19 mouse cellular contexts compared by ENCODE assay signal in the genomic region with DNA sequence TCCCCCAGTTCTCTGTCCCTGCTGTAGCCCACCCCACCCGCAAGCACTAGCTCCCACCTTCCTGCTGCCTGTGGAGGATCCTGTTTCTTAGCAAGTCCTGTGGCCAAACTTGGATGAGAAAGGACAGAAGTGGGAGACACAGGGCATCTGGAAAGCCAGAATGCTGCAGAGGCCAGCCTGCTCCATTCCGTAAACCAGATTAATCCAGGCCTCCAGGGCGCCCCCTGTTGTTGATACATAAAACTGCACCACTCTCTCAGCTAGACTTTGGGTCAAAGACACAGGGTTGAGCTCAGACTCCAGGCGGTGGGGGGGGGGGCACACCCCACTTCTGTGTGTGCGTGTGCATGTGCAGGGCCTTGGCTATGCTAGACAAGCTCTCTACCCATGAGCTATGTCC. TPM values are rescaled to one million over a fixed set of nuclear protein-coding genes. Genes with fewer than 3 reads are reported as not detected.
A peak's percentile ranks its signal among the peaks of the same experiment; 100 is the strongest.
DNase-seq lines count a peak whose midpoint lies in the region; ATAC-seq and TF ChIP-seq lines count a peak whose summit lies in the region.
"Had no signal": no experiment of that assay in that cellular context is flagged by ENCODE, and none has a peak within 500 bp of the region (broad histone marks: within the 10 kb centered on the region; RNA-seq: fewer than 3 reads in every experiment).

No protein-coding gene starts in this region.

- no peaks in the 10 kb centered on the region for H3K27me3 ChIP-seq in liver, embryonic 14.5 days (ENCODE audit: control insufficient read depth, insufficient read depth, low read length)
- H3K27me3 ChIP-seq in liver, embryonic 11.5 days (replicated peaks; ENCODE audit: control insufficient read depth, insufficient read depth, low read length): no peaks in the 10 kb centered on the region
- peaks cover 33% of the 10 kb centered on the region for H3K27me3 ChIP-seq in E14TG2a.4 (ENCODE audit: insufficient read depth, low read length)
- H3K27me3 ChIP-seq: heart, embryonic 13.5 days; intestine, embryonic 15.5 days; limb, embryonic 15.5 days had no signal

- H3K27ac ChIP-seq in liver, embryonic 14.5 days: no peak overlapping the region
- no peak overlapping the region for H3K27ac ChIP-seq in liver, embryonic 11.5 days (ENCODE audit: low read depth, low read length)
- H3K27ac ChIP-seq: embryonic facial prominence, embryonic 10.5 days; heart, embryonic 13.5 days; intestine, embryonic 15.5 days; limb, embryonic 15.5 days had no signal

- no peak for TF ChIP-seq EP300 in liver, embryonic 14.5 days (IDR thresholded peaks at IDR 0.05; ENCODE audit: low read depth)

- H3K4me1 ChIP-seq in liver, embryonic 14.5 days (replicated peaks; ENCODE audit: control insufficient read depth in 2 of 2, insufficient read depth in 2 of 2, low read length in 1 of 2): peaks cover 0 to 3% of the 10 kb centered on the region in 2 experiments; a peak in 1 of 4 replicates
- peaks cover 4% of the 10 kb centered on the region; the same call in 1 of the 2 replicates for H3K4me1 ChIP-seq in liver, embryonic 11.5 days (replicated peaks; ENCODE audit: control insufficient read depth, insufficient read depth, low read length)
- H3K4me1 ChIP-seq in E14TG2a.4 (replicated peaks; ENCODE audit: low read depth, low read length): peaks cover 49% of the 10 kb centered on the region
- H3K4me1 ChIP-seq: intestine, embryonic 15.5 days; limb, embryonic 15.5 days had no signal

- no peak for DNase-seq in liver, embryonic 14.5 days (ENCODE audit: low read depth in 3 of 3, low spot score in 3 of 3)
- DNase-seq in liver, embryonic 11.5 days (ENCODE audit: low spot score): no peak
- peak; percentile 50 to 59 for DNase-seq in B cell, adult 2 months
- peak; percentile 58 for DNase-seq in induced T-regulatory cell, adult 2 months (ENCODE audit: low read depth)
- no peak for DNase-seq in gastrocnemius, postnatal 10 days
- DNase-seq: adrenal gland, postnatal 36 days; cerebellum, postnatal 25 days; forebrain, postnatal 0 days; gastrocnemius, postnatal 36 days; layer of hippocampus, adult 9-11 months; lung, postnatal 14 days had no signal

- ATAC-seq in liver, embryonic 14.5 days (ENCODE audit: insufficient read depth): no peak
- ATAC-seq in liver, embryonic 11.5 days (replicated peaks; ENCODE audit: low FRiP score): no peak
- no peak for ATAC-seq in frontal cortex, adult (ENCODE audit: low TSS enrichment)
- ATAC-seq: forebrain, postnatal 0 days; intestine, embryonic 15.5 days had no signal

- no peak overlapping the region for H3K4me3 ChIP-seq in liver, embryonic 14.5 days (ENCODE audit: insufficient read depth in 1 of 2, low read depth in 2 of 2, low read length in 2 of 2)
- no peak overlapping the region for H3K4me3 ChIP-seq in liver, embryonic 11.5 days (ENCODE audit: low read depth, low read length)
- no peak overlapping the region for H3K4me3 ChIP-seq in E14TG2a.4 (replicated peaks; ENCODE audit: low read length)
- H3K4me3 ChIP-seq: embryonic facial prominence, embryonic 10.5 days; erythroblast, embryonic 14.5 days; heart, embryonic 13.5 days; intestine, embryonic 15.5 days; limb, embryonic 15.5 days had no signal

- TF ChIP-seq CTCF in liver, embryonic 14.5 days (IDR thresholded peaks at IDR 0.05; ENCODE audit: low read depth): peak; percentile 57
- TF ChIP-seq CTCF in E14TG2a.4 (conservative IDR thresholded peaks at IDR 0.05; ENCODE audit: low read length): peak; percentile 88

- no peaks in the 10 kb centered on the region for H3K36me3 ChIP-seq in liver, embryonic 14.5 days (replicated peaks; ENCODE audit: control insufficient read depth, insufficient read depth, low read depth)
- H3K36me3 ChIP-seq in liver, embryonic 11.5 days (ENCODE audit: control insufficient read depth, insufficient read depth, low read length): no peaks in the 10 kb centered on the region
- H3K36me3 ChIP-seq in E14TG2a.4 (ENCODE audit: insufficient read depth, low read length): no peaks in the 10 kb centered on the region
- H3K36me3 ChIP-seq: embryonic facial prominence, embryonic 10.5 days; heart, embryonic 13.5 days; intestine, embryonic 15.5 days; limb, embryonic 15.5 days had no signal

- 57% methylated on average over 5 of the region's 5 CpGs for WGBS in liver, embryonic 14.5 days (ENCODE audit: insufficient replicate concordance)
- 61% methylated on average over 5 of the region's 5 CpGs for WGBS in liver, embryonic 11.5 days

- H3K4me2 ChIP-seq in liver, embryonic 14.5 days (ENCODE audit: low read depth): no peak overlapping the region
- no peak overlapping the region for H3K4me2 ChIP-seq in liver, embryonic 11.5 days
- H3K4me2 ChIP-seq: heart, embryonic 13.5 days; intestine, embryonic 15.5 days; limb, embryonic 15.5 days had no signal

- no peaks in the 10 kb centered on the region for H3K9me3 ChIP-seq in liver, embryonic 14.5 days (ENCODE audit: control insufficient read depth, low read length)
- no peaks in the 10 kb centered on the region for H3K9me3 ChIP-seq in liver, embryonic 11.5 days (ENCODE audit: control insufficient read depth, low read length)
- H3K9me3 ChIP-seq in E14TG2a.4 (ENCODE audit: low read length): no peaks in the 10 kb centered on the region
- H3K9me3 ChIP-seq: embryonic facial prominence, embryonic 10.5 days; heart, embryonic 13.5 days; intestine, embryonic 15.5 days; limb, embryonic 15.5 days had no signal

- H3K9ac ChIP-seq in liver, embryonic 14.5 days (replicated peaks): no peak overlapping the region
- no peak overlapping the region for H3K9ac ChIP-seq in liver, embryonic 11.5 days (ENCODE audit: low read depth, low read length)
- H3K9ac ChIP-seq: forebrain, postnatal 0 days; heart, embryonic 13.5 days; intestine, embryonic 15.5 days; limb, embryonic 15.5 days had no signal

RNA-seq across cellular contexts. Expression of a gene that starts 1.4 kb away (rescaled TPM):
- 6.4 and 7.6 TPM in 2 replicates for polyA plus RNA-seq in liver, embryonic 14.5 days (2012; rRNA removed)
- 4.3 and 4.9 TPM in 2 replicates for polyA plus RNA-seq in liver, embryonic 14.5 days (2014; fragmentation: Nextera tagmentation; extraction: Ambion mirVana)
- 7.8 and 9.5 TPM in 2 replicates for polyA plus RNA-seq in liver, embryonic 11.5 days (2014; fragmentation: Nextera tagmentation; extraction: Ambion mirVana)
- 1 to 10 TPM; 3.1 to 7.7 TPM for total RNA-seq in gastrocnemius, postnatal 10 days (2021)

RNA-seq across cellular contexts. Expression of a gene that starts 22.9 kb away (rescaled TPM):
- 57.5 and 69.6 TPM in 2 replicates for polyA plus RNA-seq in liver, embryonic 14.5 days (2012; rRNA removed)
- polyA plus RNA-seq in liver, embryonic 14.5 days (2014; fragmentation: Nextera tagmentation; extraction: Ambion mirVana): 108 and 117 TPM in 2 replicates
- 124 and 126 TPM in 2 replicates for polyA plus RNA-seq in liver, embryonic 11.5 days (2014; fragmentation: Nextera tagmentation; extraction: Ambion mirVana)
- 10 to 100 TPM in 1 of 2 experiments, 1 to 10 TPM in 1; 1.7 to 12.4 TPM for total RNA-seq in gastrocnemius, postnatal 10 days (2021)

RNA-seq across cellular contexts. Expression of a gene that starts 51.0 kb away (rescaled TPM):
- 0.01 and 0.02 TPM in 2 replicates for polyA plus RNA-seq in liver, embryonic 14.5 days (2012; rRNA removed)
- 0.03 TPM in 1 of 2 replicates, not detected in the other for polyA plus RNA-seq in liver, embryonic 14.5 days (2014; fragmentation: Nextera tagmentation; extraction: Ambion mirVana)
- polyA plus RNA-seq in liver, embryonic 11.5 days (2014; fragmentation: Nextera tagmentation; extraction: Ambion mirVana): not detected in 2 replicates
- total RNA-seq in gastrocnemius, postnatal 10 days (2021): under 1 TPM in 1 of 2 experiments, not detected in 1; 0.40 TPM
- total RNA-seq: gastrocnemius, postnatal 36 days; neutrophil, adult 5-6 weeks had no signal
- polyA plus RNA-seq: embryonic facial prominence, embryonic 10.5 days; erythroblast, embryonic 14.5 days; heart, embryonic 13.5 days had no signal

Comparison
In these comparisons a context has a peak if more than half of its experiments do, and no peak if none do; other contexts are left out.
1. DNase-seq: peak in B cell, adult 2 months (2 of 2) and induced T-regulatory cell, adult 2 months (single experiment); none in liver, embryonic 14.5 days (0 of 3), liver, embryonic 11.5 days (single experiment) and gastrocnemius, postnatal 10 days (single experiment).